Mouse (Mus musculus) hindbrain, embryonic 11.5 days (tissue): Measurements from ENCODE around the gene Elp4. TPM values are rescaled to one million over a fixed set of nuclear protein-coding genes. Genes with fewer than 3 reads are reported as not detected.
A peak's percentile ranks its signal among the peaks of the same experiment; 100 is the strongest.

ENCODE experiments used
- ATAC-seq: fragments of 200-750 bp; cut with Nextera tagmentation; 2 replicates; pipeline ENCODE4 v1.8.0; 2017; ENCODE audit warnings: mild to moderate bottlenecking, moderate TSS enrichment, moderate library complexity; ENCODE audit not compliant: low FRiP score
- DNase-seq: peaks from one replicate; pipeline ENCODE4 v3.0.0-alpha.2; 2015; ENCODE audit warnings: low spot score
- H3K27ac ChIP-seq: fragments of 300-500 bp; sonication (generic); 2 replicates; pipeline ENCODE4 v1.5.1; 2014; ENCODE audit warnings: mild to moderate bottlenecking, low read depth, low read length
- H3K27me3 ChIP-seq: fragments of 300-500 bp; sonication (generic); 2 replicates; pipeline ENCODE4 v1.6.1; 2014; ENCODE audit warnings: mild to moderate bottlenecking, low read length, moderate library complexity, mixed read lengths; ENCODE audit not compliant: control insufficient read depth, insufficient read depth
- H3K36me3 ChIP-seq: fragments of 300-500 bp; sonication (generic); 2 replicates; pipeline ENCODE4 v1.6.1; 2014; ENCODE audit warnings: mild to moderate bottlenecking, low read length, moderate library complexity, mixed read lengths; ENCODE audit not compliant: control insufficient read depth, insufficient read depth
- H3K4me1 ChIP-seq: fragments of 300-500 bp; sonication (generic); replicated peaks from 2 replicates; pipeline ENCODE4 v1.6.1; 2014; ENCODE audit warnings: low read length, mixed read lengths; ENCODE audit not compliant: control insufficient read depth, insufficient read depth
- H3K4me2 ChIP-seq: fragments of 300-500 bp; sonication (generic); replicated peaks from 2 replicates; pipeline ENCODE4 v1.6.1; 2014; ENCODE audit warnings: mild to moderate bottlenecking, low read depth, low read length
- H3K4me3 ChIP-seq: fragments of 300-500 bp; sonication (generic); 2 replicates; pipeline ENCODE4 v1.5.1; 2014; ENCODE audit warnings: low read depth, low read length
- H3K9ac ChIP-seq: fragments of 300-500 bp; sonication (generic); 2 replicates; pipeline ENCODE4 v1.6.1; 2014; ENCODE audit warnings: low read depth, low read length
- H3K9me3 ChIP-seq: fragments of 300-500 bp; sonication (generic); 2 replicates; pipeline ENCODE4 v1.6.1; 2016; ENCODE audit warnings: low read length; ENCODE audit not compliant: control insufficient read depth
- WGBS: fragments of 180-500 bp; shearing (Covaris S2); extraction: QIAGEN DNeasy Blood & Tissue Kit; methylation state at CpG from one replicate; pipeline ENCODE4 v1.1.7; 2014; 5-methylcytosine and 5-hydroxymethylcytosine counted together
- polyA plus RNA-seq: library from polyadenylated mRNA; unstranded; fragments of >200 nt; fragmentation: Nextera tagmentation; extraction: Ambion mirVana; gene quantifications from 2 replicates; pipeline ENCODE4 v1.2.1, GENCODE M21; 2014

The Elp4 gene
- polyA plus RNA-seq, 1 experiment from 2014 or later: 61.9 TPM

- H3K9ac ChIP-seq: no peak overlapping the region
- H3K9me3 ChIP-seq: no peaks in the 10 kb centered on the region
- DNase-seq (peak; percentile 54), ATAC-seq (no peak)
- peak overlapping the region; percentile 19 for H3K4me2 ChIP-seq
- H3K36me3 ChIP-seq: no peaks in the 10 kb centered on the region
- H3K27ac ChIP-seq: no peak overlapping the region
- peaks cover 13% of the 10 kb centered on the region for H3K4me1 ChIP-seq
- H3K4me3 ChIP-seq: no peak overlapping the region
- 5% methylated on average over 36 of the region's 36 CpGs for WGBS
- H3K27me3 ChIP-seq: peaks cover 46% of the 10 kb centered on the region
These were observed 217.7 kb downstream of the Elp4 start for GRCm38 (mm10) chr2:105686363-105687316.

GRCm38 (mm10) chr2:105685651-105686050 is 218.7 kb downstream of the Elp4 start:
- H3K4me1 ChIP-seq: peaks cover 14% of the 10 kb centered on the region
- WGBS: 28% methylated on average over 11 of the region's 11 CpGs
- no peak overlapping the region for H3K9ac ChIP-seq
- no peak overlapping the region for H3K27ac ChIP-seq
- ATAC-seq: no peak
- no peak overlapping the region for H3K4me3 ChIP-seq
- peak; percentile 36 for DNase-seq
- H3K9me3 ChIP-seq: no peaks in the 10 kb centered on the region
- no peak overlapping the region for H3K4me2 ChIP-seq
- H3K36me3 ChIP-seq: no peaks in the 10 kb centered on the region
- peaks cover 56% of the 10 kb centered on the region for H3K27me3 ChIP-seq

- no peak overlapping the region for H3K27ac ChIP-seq
- peaks cover 16% of the 10 kb centered on the region for H3K4me1 ChIP-seq
- H3K36me3 ChIP-seq: no peaks in the 10 kb centered on the region
- H3K4me2 ChIP-seq: no peak overlapping the region
- H3K9ac ChIP-seq: no peak overlapping the region
- no peaks in the 10 kb centered on the region for H3K9me3 ChIP-seq
- H3K4me3 ChIP-seq: no peak overlapping the region
- DNase-seq (peak; percentile 50), ATAC-seq (no peak)
- WGBS: 24% methylated on average over 11 of the region's 11 CpGs
- peaks cover 56% of the 10 kb centered on the region for H3K27me3 ChIP-seq
These were observed 219.2 kb downstream of the Elp4 start for GRCm38 (mm10) chr2:105684991-105685650.

- H3K9me3 ChIP-seq: no peaks in the 10 kb centered on the region
- no peaks in the 10 kb centered on the region for H3K36me3 ChIP-seq
- H3K9ac ChIP-seq: no peak overlapping the region
- 3% methylated on average over 22 of the region's 22 CpGs for WGBS
- H3K27me3 ChIP-seq: peaks cover 55% of the 10 kb centered on the region
- H3K4me3 ChIP-seq: peak overlapping the region; percentile 11; the same call in 1 of the 2 replicates
- ATAC-seq (no peak), DNase-seq (peak; percentile 40)
- no peak overlapping the region for H3K27ac ChIP-seq
- H3K4me1 ChIP-seq: peaks cover 13% of the 10 kb centered on the region
- H3K4me2 ChIP-seq: peak overlapping the region; percentile 22
These were observed 220.5 kb downstream of the Elp4 start for GRCm38 (mm10) chr2:105683771-105684410.

GRCm38 (mm10) chr2:105682634-105683351 is 221.6 kb downstream of the Elp4 start:
- H3K9me3 ChIP-seq: no peaks in the 10 kb centered on the region
- H3K27me3 ChIP-seq: peaks cover 54% of the 10 kb centered on the region
- no peak for ATAC-seq
- no peaks in the 10 kb centered on the region for H3K36me3 ChIP-seq
- WGBS: 3% methylated on average over 21 of the region's 21 CpGs
- peak overlapping the region; percentile 31; the same call in 1 of the 2 replicates for H3K9ac ChIP-seq
- H3K4me3 ChIP-seq: peak overlapping the region; percentile 58
- H3K4me1 ChIP-seq: peaks cover 13% of the 10 kb centered on the region
- peak; percentile 63 for DNase-seq
- peak overlapping the region; percentile 52 for H3K4me2 ChIP-seq
- H3K27ac ChIP-seq: no peak overlapping the region

GRCm38 (mm10) chr2:105682011-105682501 is 222.3 kb downstream of the Elp4 start:
- peak; percentile 43 for ATAC-seq
- no peaks in the 10 kb centered on the region for H3K36me3 ChIP-seq
- H3K27me3 ChIP-seq: peaks cover 50% of the 10 kb centered on the region
- 0 out of 2 replicates have a peak overlapping the region, but pooled peaks have one; percentile 31 for H3K9ac ChIP-seq
- 0% methylated on average over 23 of the region's 23 CpGs for WGBS
- peak overlapping the region; percentile 58 for H3K4me3 ChIP-seq
- H3K9me3 ChIP-seq: no peaks in the 10 kb centered on the region
- H3K4me2 ChIP-seq: peak overlapping the region; percentile 52
- DNase-seq: peak; percentile 73
- peak overlapping the region; percentile 55; the same call in 1 of the 2 replicates for H3K27ac ChIP-seq
- H3K4me1 ChIP-seq: peaks cover 12% of the 10 kb centered on the region

GRCm38 (mm10) chr2:105680999-105681710 is 223.2 kb downstream of the Elp4 start:
- peaks cover 48% of the 10 kb centered on the region for H3K27me3 ChIP-seq

More at GRCm38 (mm10) chr2:105680999-105681710, 223.2 kb downstream of the Elp4 start:
- Histone ChIP-seq H3K4me3 (peak overlapping the region; percentile 58), H3K36me3 (no peaks in the 10 kb centered on the region), H3K9me3 (no peaks in the 10 kb centered on the region), H3K4me2 (peak overlapping the region; percentile 52), H3K4me1 (peaks cover 12% of the 10 kb centered on the region), H3K9ac (peak overlapping the region; percentile 49), H3K27ac (peak overlapping the region; percentile 55)
- under 1% methylated on average over 30 of the region's 30 CpGs for WGBS
- ATAC-seq (peak; percentile 31), DNase-seq (peak; percentile 74)
